In genomic region chr13:43762901-43763300, GRCm38 (mm10) we compare ENCODE assay signal across 21 mouse cellular contexts.
"Had no signal": no experiment of that assay in that cellular context is flagged by ENCODE, and none has a peak within 500 bp of the region (broad histone marks: within the 10 kb centered on the region; RNA-seq: fewer than 3 reads in every experiment).

No protein-coding gene starts in this region.

- H3K36me3 ChIP-seq: liver, embryonic 15.5 days; lung, embryonic 15.5 days; midbrain, embryonic 13.5 days; midbrain, embryonic 15.5 days; neural tube, embryonic 12.5 days; stomach, embryonic 15.5 days had no signal

- H3K9me3 ChIP-seq: liver, embryonic 15.5 days; lung, embryonic 15.5 days; midbrain, embryonic 13.5 days; midbrain, embryonic 15.5 days; neural tube, embryonic 12.5 days; stomach, embryonic 15.5 days had no signal

- H3K4me2 ChIP-seq: liver, embryonic 15.5 days; lung, embryonic 15.5 days; midbrain, embryonic 11.5 days; midbrain, embryonic 13.5 days; midbrain, embryonic 15.5 days; neural tube, embryonic 12.5 days; stomach, embryonic 15.5 days had no signal

- H3K9ac ChIP-seq: liver, embryonic 15.5 days; liver, postnatal 0 days; lung, embryonic 15.5 days; midbrain, embryonic 13.5 days; midbrain, embryonic 15.5 days; neural tube, embryonic 12.5 days; stomach, embryonic 15.5 days had no signal

- DNase-seq: liver, postnatal 0 days; lung, adult 2 months; lung, postnatal 14 days; lung, postnatal 36 days; retina, postnatal 1 day; right cerebral cortex, adult 18-20 months; right cerebral cortex, postnatal 25 days; right cerebral cortex, postnatal 4 days; spleen, adult 18-20 months; thymus, adult 2 months; thymus, postnatal 25 days had no signal

- H3K4me1 ChIP-seq: liver, embryonic 15.5 days; midbrain, embryonic 15.5 days; stomach, embryonic 15.5 days had no signal

- H3K4me3 ChIP-seq: liver, embryonic 15.5 days; lung, embryonic 15.5 days; megakaryocyte, embryonic 14.5 days; midbrain, embryonic 13.5 days; midbrain, embryonic 15.5 days; neural tube, embryonic 12.5 days; stomach, embryonic 15.5 days had no signal

- H3K27me3 ChIP-seq: liver, embryonic 15.5 days; lung, embryonic 15.5 days; midbrain, embryonic 13.5 days; midbrain, embryonic 15.5 days; neural tube, embryonic 12.5 days; stomach, embryonic 15.5 days had no signal

- H3K27ac ChIP-seq: liver, embryonic 15.5 days; lung, embryonic 15.5 days; macrophage; midbrain, embryonic 13.5 days; midbrain, embryonic 15.5 days; neural tube, embryonic 12.5 days; stomach, embryonic 15.5 days; stomach, postnatal 0 days had no signal
